Mouse (Mus musculus): ENCODE measurements around the gene Dlg3.

- no peak for TF ChIP-seq CTCF (IDR thresholded peaks at IDR 0.05; ENCODE audit: control insufficient read depth, insufficient read depth, insufficient read length)
- TF ChIP-seq MYOG (IDR thresholded peaks at IDR 0.05; ENCODE audit: control insufficient read depth, extremely low read depth, insufficient read length): no peak
- TF ChIP-seq USF1 (IDR thresholded peaks at IDR 0.05; ENCODE audit: low read depth): no peak
- no peak for TF ChIP-seq MAX (IDR thresholded peaks at IDR 0.05)
- TF ChIP-seq MYOD1 (IDR thresholded peaks at IDR 0.05; ENCODE audit: control insufficient read depth, insufficient read length, low read depth): no peak
- TF ChIP-seq CEBPB (IDR thresholded peaks at IDR 0.05; ENCODE audit: low read depth): no peak
- TF ChIP-seq FOSL1 (IDR thresholded peaks at IDR 0.05; ENCODE audit: insufficient read depth, low read length, poor library complexity, severe bottlenecking): no peak
These were observed 10.2 kb downstream of the Dlg3 start for GRCm38 (mm10) chrX:100777655-100778234.

Measured in C2C12 (cell line).